Mouse (Mus musculus): ENCODE data around the gene Csrnp3.

GRCm38 (mm10) chr2:65956727-65957126 lies 111.2 kb downstream of the Csrnp3 start:
- no peak for TF ChIP-seq CTCF (IDR thresholded peaks at IDR 0.05; ENCODE audit: low read depth, low read length)
- no peak for TF ChIP-seq TAL1 (conservative IDR thresholded peaks at IDR 0.05; ENCODE audit: low read depth, low read length)
- TF ChIP-seq POLR2AphosphoS5 (IDR thresholded peaks at IDR 0.05; ENCODE audit: insufficient replicate concordance, low read depth, low read length): no peak
- TF ChIP-seq GATA1 (IDR thresholded peaks at IDR 0.05; ENCODE audit: borderline replicate concordance, low read length): no peak
- TF ChIP-seq GATA2 (IDR thresholded peaks at IDR 0.05; ENCODE audit: borderline replicate concordance, low read depth, low read length): no peak

All from G1E (cell line).